Mouse (Mus musculus): ENCODE measurements around the gene Rbm20.

The Rbm20 gene

GRCm38 (mm10) chr19:53671432-53671831 is 5.7 kb upstream of the Rbm20 start:
- no peak for DNase-seq (ENCODE audit: low spot score)

GRCm38 (mm10) chr19:53674131-53674925 is 2.8 kb upstream of the Rbm20 start:
- DNase-seq (ENCODE audit: low spot score) = no peak

- no peak for DNase-seq (ENCODE audit: low spot score)
Observed at GRCm38 (mm10) chr19:53676228-53676627, 878 bp upstream of the Rbm20 start.

- DNase-seq (ENCODE audit: low spot score) = no peak
Observed at GRCm38 (mm10) chr19:53679194-53679593, 2.1 kb downstream of the Rbm20 start.

- DNase-seq (ENCODE audit: low spot score) = no peak
Observed at GRCm38 (mm10) chr19:53679981-53680380, 2.9 kb downstream of the Rbm20 start.

GRCm38 (mm10) chr19:53682427-53682826 is 5.3 kb downstream of the Rbm20 start:
- no peak for DNase-seq (ENCODE audit: low spot score)

- no peak for DNase-seq (ENCODE audit: low spot score)
Observed at GRCm38 (mm10) chr19:53687592-53687991, 10.5 kb downstream of the Rbm20 start.

- no peak for DNase-seq (ENCODE audit: low spot score)
Observed at GRCm38 (mm10) chr19:53690816-53691215, 13.7 kb downstream of the Rbm20 start.

- no peak for DNase-seq (ENCODE audit: low spot score)
Observed at GRCm38 (mm10) chr19:53694020-53694419, 16.9 kb downstream of the Rbm20 start.

- no peak for DNase-seq (ENCODE audit: low spot score)
Observed at GRCm38 (mm10) chr19:53696079-53696478, 19.0 kb downstream of the Rbm20 start.

GRCm38 (mm10) chr19:53696655-53697054 is 19.5 kb downstream of the Rbm20 start:
- no peak for DNase-seq (ENCODE audit: low spot score)

GRCm38 (mm10) chr19:53697376-53698126 is 20.4 kb downstream of the Rbm20 start:
- DNase-seq (ENCODE audit: low spot score) = no peak

GRCm38 (mm10) chr19:53699671-53700070 is 22.6 kb downstream of the Rbm20 start:
- DNase-seq (ENCODE audit: low spot score) = no peak

GRCm38 (mm10) chr19:53701434-53701833 is 24.3 kb downstream of the Rbm20 start:
- DNase-seq (ENCODE audit: low spot score) = no peak

GRCm38 (mm10) chr19:53704895-53705823 is 28.1 kb downstream of the Rbm20 start:
- peak; percentile 48 for DNase-seq (ENCODE audit: low spot score)

- peak; percentile 6 for DNase-seq (ENCODE audit: low spot score)
Observed at GRCm38 (mm10) chr19:53708401-53708800, 31.3 kb downstream of the Rbm20 start.

GRCm38 (mm10) chr19:53710861-53711260 is 33.8 kb downstream of the Rbm20 start:
- DNase-seq (ENCODE audit: low spot score) = no peak

GRCm38 (mm10) chr19:53711261-53711890 is 34.3 kb downstream of the Rbm20 start:
- no peak for DNase-seq (ENCODE audit: low spot score)

GRCm38 (mm10) chr19:53712297-53713025 is 35.4 kb downstream of the Rbm20 start:
- DNase-seq (ENCODE audit: low spot score) = no peak

- no peak for DNase-seq (ENCODE audit: low spot score)
Observed at GRCm38 (mm10) chr19:53713364-53713763, 36.3 kb downstream of the Rbm20 start.

- DNase-seq (ENCODE audit: low spot score) = no peak
Observed at GRCm38 (mm10) chr19:53716469-53716868, 39.4 kb downstream of the Rbm20 start.
